Mouse (Mus musculus): ENCODE measurements around the gene Dleu7.

Gene Dleu7

DNA sequence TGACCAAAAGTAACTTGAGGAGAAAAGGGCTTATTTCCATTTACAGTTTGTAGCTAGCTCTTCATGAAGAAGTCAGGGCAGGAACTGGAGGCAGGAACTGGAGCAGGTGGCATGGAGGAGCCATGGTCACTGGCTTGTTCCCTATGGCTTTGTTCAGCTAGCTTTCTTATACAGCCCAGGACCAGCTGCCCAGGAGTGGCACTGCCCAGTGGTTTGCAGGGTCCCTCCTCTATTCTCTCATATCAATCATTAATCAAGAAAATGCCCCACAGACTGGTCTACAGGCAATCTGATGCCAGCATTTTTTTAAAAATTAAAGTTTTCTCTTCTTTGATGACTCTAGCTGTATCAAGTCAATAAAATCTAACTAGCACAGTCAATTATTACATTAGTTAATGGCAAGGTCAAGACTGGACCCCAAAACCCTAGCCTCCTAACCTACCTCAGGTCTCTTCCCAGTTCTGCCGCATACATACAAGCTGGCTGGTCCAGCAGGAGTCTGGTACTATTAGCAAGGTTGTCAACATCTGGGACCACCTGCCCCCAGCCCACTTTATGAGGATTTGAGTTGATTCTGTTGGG is 1.4 kb downstream of the Dleu7 start:
- in situ Hi-C loops (cut with MboI, MseI), result loop anchor here in 1 of 2 experiments (5.0 kb wide), 1 partner anchor 41 kb away; no protein-coding TSS in a partner anchor

DNA sequence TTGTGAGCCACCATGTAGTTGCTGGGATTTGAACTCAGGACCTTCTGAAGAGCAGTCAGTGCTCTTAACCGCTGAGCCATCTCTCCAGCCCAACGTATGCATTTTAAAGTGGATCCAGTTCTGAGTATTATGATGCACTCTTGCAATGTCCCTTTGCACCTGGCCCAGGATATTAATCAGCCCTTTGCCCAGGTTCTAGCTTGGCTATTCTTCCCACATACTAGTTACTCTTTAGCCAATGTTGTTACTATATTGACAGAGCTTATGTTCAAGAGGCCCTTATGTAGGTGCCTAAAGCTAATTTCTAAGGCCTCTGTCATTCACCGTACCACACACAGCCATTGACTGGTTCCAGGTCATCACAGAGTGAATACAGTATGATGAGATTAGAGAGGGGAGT is 4.1 kb downstream of the Dleu7 start:
- in situ Hi-C loops (cut with MboI, MseI), result no loop called here

DNA sequence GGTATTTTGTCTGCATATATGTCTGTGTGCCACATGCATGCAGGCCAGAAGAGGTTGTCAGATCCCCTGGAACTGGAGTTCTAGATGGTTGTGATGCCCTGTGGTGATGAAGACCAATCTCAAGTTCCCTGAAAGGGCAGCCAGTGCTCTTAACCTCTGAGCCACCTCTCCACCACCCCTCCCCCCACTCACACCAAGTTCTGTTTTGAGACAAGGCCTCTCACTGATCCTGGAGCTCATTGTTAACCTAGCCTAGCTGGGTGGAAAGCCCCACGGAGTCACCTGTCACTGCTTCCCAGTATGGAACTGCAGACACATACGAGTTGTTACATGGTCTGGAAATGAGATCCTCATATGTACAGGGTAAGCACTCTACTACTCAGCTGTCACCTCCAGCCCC is 9.9 kb downstream of the Dleu7 start:
- in situ Hi-C loops (cut with MboI, MseI), result no loop called here

DNA sequence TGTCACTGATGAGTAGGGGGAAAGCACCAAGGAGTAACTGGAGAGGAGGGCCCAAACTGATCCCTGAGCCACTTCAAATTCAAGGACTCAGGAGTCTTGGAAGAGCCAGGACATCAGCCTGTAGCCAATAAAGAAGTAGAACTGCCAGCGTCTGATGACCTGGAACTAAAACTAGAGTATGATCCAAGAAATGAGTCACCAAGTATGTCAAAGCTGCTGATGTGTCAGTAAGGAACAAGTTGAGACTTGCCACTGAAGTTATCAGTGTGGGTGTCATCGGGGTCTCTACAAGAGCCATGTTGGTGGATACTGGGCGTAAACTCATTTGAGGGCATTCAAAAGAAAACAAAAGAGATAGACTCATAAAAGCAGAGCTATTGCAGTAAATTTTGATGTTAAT is 19.2 kb downstream of the Dleu7 start:
- in situ Hi-C loops (cut with MboI, MseI), result no loop called here

DNA sequence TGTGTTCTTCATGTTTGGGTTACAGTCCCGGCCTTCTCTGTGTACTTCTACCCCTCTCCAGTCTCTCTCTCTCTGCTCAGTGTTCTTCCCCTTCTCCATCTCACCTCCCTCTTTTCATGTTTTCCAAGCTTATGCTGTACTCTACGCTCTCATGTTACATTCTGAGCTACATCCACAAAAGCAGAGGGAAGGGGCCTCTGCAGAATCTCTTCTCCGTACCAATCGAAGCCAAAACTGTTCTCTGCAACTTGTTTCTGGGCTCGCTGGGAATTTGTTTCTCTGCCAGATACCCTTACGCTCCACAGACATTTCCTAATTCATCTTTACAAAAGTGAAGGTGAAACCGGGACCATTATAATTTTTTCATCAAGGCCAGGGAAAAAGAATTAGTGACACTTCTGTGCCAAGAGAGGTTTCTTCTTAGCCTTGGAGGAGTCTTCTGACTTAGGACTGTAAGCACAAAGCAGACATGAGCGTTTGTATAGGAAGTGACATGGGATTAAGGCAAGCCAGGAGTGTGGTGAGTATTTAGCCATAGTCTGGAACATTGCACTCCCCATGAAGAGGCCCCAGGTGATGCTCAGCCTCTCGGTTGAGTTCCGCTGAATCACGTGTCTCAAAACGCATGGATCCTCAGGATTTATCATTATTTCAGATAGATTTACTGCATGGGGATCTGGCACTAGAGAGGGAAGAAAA is 22.0 kb downstream of the Dleu7 start:
- in situ Hi-C loops (cut with MboI, MseI), result no loop called here

DNA sequence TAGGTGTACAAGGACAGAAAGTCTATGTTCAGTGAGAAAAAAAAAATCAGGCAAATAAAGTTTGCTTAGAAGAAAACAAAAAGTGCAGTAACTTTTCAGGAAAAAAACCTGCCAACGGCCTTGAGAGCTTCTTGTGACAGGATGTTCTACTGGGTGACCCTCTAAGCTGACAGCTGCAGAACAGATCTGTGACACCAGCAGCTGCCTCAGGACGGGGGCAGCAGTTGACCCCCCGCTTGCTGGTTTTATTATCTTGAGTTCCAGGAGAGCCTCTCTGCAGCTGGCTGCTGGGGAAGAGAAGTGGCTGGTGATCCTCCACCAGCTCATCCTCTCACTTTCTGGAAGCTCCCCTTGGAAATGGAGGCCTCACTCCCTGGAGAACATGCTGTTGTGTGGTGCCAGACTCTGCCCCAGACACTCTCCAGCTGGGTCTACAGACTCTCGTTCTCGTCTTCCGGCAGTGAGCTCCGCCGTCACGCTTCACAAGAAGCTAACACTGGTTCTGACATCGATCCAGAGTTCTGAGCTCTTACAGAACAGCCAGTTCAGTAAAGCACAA is 33.8 kb downstream of the Dleu7 start:
- in situ Hi-C loops (cut with MboI, MseI), result loop anchor here in 1 of 2 experiments (5.0 kb wide), 1 partner anchor 198 kb away; the partner anchor contains the start of gene Gucy1b2

DNA sequence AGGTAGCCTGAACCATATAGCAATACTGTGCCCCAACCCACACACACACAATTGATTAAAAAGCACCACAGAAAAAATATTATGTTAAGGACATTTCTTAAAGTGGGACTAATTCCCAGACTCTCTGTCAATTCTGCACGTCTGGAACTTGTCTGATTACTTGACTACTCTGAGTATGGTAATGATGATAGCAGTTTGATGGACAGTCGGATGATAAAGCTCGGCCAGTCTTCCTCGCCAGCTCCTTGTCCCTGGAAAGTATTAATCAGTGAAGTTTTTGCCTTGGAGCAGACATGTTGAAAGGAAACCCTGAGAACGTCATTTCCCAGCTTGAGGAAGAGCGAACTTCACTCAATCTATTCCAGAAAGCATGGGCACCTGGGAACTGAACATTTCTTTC is 34.7 kb downstream of the Dleu7 start:
- in situ Hi-C loops (cut with MboI, MseI), result loop anchor here in 1 of 2 experiments (5.0 kb wide), 1 partner anchor 199 kb away; the partner anchor contains the start of gene Gucy1b2

DNA sequence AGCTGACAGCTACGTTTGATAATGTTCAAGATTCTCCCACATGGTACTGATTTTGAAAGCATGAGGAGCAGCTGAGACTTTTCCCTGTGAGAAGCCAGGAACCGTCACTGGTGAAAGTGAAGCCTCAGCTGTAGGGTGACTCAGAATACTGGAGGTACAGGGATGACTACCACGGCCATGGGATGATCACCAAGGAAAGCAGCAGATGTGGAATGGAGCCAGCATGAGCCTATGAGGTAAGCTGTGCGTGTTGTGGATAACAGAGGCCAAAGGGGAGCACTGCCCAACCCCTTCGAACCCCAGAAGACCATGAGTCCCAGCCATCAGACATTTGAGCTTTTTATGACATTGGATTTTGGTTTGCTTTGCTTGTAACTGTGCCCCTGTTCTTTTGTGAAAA is 36.8 kb downstream of the Dleu7 start:
- in situ Hi-C loops (cut with MboI, MseI), result loop anchor here in 1 of 2 experiments (5.0 kb wide), 1 partner anchor 201 kb away; the partner anchor contains the start of gene Gucy1b2

DNA sequence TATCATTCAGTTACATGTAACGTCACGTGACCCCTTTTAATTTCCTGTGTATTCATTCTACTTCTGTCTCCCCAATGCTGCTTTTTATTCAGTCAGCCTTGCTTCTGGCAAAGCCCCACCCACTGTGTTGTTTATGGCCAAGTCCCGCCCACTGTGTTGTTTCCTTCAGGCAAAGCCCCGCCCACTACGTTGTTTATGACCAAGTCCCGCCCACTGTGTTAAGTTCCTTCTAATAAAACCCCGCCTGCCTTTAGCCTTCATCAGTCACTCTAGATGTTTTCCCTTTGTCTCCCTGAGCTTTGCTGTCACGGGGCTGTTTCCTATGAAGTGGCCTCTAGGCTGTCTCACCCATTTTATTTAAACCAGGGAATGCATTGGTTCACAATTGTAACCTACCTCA is 38.5 kb downstream of the Dleu7 start:
- in situ Hi-C loops (cut with MboI, MseI), result no loop called here

DNA sequence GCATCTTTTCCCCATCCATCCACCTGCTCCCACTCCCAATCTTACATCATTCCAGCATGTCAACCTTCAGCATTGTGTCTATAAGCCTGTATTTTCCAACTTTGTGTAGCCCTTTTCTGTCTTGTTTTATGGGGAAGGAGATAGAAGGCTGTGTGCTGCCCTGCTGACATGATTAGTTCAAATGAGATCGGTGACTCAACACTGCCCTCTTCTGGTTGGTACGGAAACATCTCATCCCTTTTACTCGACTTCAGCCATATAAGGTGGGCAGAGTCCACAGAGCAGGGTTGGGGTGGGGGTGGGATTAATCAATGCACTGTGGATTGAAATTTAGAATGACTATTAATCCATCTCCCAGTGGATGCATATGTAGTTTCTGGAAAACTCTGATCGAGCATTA is 40.8 kb downstream of the Dleu7 start:
- in situ Hi-C loops (cut with MboI, MseI), result no loop called here

DNA sequence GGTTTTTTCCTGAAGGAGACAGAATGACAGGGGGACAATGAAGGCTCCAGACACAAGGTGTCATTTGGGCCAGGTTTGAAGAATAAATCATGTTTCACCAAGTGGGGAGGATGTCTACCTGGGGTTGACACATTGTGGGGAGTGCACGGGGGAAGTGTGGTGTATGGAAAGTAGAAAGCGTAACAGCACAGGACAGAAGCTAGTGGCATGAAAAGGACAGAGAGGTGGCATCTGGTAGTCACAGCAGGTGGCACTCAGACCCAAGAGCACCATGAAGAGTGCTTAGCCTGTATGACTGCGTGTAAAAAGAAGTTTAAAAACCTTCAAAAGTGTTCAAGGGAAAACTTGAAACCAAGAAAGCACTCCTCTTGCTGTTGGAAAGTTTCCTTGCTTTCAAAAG is 42.8 kb downstream of the Dleu7 start:
- in situ Hi-C loops (cut with MboI, MseI), result no loop called here

DNA sequence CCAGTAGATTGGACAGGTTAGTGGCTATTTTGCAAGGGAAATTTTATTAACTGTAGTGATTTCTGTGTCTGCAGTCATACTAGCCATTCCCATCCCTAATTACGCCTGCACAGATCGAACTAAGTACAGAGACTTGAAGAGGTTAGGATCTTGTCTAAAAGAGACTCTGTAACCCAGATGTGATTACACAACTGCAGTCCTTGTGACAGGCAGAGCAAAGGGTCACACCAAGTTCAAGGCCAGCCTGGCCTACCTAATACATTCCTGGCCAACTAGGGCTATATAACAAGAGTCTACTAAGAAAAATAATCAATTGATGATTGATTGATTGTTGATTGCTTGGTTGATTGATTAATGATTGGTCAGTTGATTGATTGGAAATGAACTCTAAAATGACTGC is 43.6 kb downstream of the Dleu7 start:
- in situ Hi-C loops (cut with MboI, MseI), result loop anchor here in 1 of 2 experiments (5.0 to 10.0 kb wide), 3 partner anchors 198 to 454 kb away; no protein-coding TSS in a partner anchor

DNA sequence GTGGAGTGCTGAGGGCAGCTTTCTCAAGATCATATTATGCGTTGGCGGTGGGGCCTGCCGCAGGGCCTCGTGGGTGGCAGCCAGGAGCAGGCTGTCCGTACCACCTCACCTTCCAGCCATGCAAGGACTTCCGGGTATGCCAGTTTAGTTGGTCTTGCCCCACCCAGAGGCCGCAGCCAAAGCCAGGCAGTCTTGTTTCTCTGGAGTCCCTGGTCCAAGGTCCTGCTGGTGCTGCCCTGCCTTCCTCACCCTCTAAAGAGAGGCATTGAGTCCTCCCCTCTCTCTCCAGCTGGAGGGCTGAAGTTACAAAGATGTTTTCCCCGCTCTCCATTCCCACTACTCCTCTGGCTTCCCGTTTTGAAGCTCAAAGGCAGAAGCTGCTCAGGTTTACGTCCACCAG is 44.1 kb downstream of the Dleu7 start:
- in situ Hi-C loops (cut with MboI, MseI), result loop anchor here in 1 of 2 experiments (5.0 to 10.0 kb wide), 3 partner anchors 199 to 454 kb away; no protein-coding TSS in a partner anchor

DNA sequence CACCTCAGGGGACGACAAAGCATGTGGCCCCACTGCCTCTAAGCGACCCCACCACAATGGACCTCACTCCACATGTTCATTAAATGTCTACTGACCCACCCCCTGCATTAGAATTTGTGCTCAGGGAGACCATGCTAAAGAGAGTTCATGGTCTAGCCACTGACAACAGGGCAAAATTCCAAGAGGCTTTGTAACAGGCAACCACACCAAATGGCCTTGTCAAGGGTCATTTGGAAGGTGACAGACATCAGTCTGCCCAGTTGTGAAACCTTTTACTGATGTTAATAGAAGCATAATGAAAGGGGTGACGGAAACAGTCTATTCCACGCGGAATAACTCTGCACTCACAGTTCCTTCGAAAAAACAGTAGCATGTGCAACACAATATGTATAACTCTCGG is 44.5 kb downstream of the Dleu7 start:
- in situ Hi-C loops (cut with MboI, MseI), result loop anchor here in 1 of 2 experiments (5.0 to 10.0 kb wide), 3 partner anchors 199 to 454 kb away; no protein-coding TSS in a partner anchor

DNA sequence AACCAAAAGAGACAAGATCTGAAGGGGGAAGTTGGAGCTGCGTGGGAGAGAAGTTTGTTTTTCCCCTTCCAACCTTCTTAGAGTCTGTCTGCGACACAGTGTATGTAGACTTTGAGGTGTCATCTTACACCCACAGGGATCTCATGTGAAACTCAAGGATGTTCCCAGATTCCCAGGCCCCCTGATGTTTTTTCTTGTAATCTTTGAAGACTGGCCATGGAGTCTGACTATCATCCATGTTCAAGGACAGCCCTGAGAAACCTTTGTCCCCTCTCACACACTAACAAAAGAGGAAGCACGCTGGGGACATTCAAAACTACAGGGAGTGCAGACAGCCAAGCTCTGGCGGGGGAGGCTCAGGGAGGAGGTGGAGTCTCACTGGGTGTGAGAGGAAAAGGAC is 47.3 kb downstream of the Dleu7 start:
- in situ Hi-C loops (cut with MboI, MseI), result loop anchor here in 1 of 2 experiments (5.0 to 10.0 kb wide), 3 partner anchors 202 to 451 kb away; no protein-coding TSS in a partner anchor

DNA sequence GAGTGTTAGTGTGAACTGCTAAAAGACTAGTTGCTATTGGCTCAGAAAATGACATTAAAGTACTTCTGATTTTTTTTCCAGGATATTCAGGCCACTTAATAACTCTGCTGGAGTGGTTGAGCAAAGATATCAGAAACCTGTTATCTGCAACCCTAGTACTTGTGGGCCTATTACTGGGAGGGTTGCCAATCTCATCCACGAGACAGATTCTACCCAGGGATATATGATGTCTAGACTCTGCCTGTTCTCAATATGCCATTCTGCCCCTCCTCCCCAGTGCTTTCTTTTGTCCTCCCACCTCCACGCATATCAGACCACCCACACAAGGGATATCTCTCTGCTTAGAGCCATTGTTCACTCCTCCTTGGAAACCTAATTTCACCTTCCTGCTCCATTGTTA is 49.3 kb downstream of the Dleu7 start:
- in situ Hi-C loops (cut with MboI, MseI), result loop anchor here (5.0 to 10.0 kb wide), 4 partner anchors 101 to 671 kb away; no protein-coding TSS in a partner anchor

DNA sequence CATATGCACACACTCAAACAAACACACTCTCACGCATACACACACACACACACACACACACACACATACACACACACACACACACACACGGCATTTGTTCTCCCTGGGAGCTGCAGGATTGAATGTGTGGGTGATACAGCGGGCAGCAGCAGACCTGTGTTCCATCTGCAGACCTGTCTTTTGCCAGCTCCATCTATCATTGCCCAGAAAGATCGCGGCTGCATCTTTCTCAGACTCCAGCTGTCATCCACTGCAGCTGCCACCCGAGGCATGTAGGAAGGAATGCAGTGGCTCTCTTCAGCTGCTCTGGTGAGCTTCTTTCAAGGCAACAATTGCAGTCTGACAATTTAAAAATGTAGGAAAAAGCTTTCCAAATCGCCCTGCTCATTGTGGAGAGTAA is 56.9 kb downstream of the Dleu7 start:
- in situ Hi-C loops (cut with MboI, MseI), result loop anchor here in 1 of 2 experiments (10.0 kb wide), 1 partner anchor 511 kb away; no protein-coding TSS in a partner anchor

DNA sequence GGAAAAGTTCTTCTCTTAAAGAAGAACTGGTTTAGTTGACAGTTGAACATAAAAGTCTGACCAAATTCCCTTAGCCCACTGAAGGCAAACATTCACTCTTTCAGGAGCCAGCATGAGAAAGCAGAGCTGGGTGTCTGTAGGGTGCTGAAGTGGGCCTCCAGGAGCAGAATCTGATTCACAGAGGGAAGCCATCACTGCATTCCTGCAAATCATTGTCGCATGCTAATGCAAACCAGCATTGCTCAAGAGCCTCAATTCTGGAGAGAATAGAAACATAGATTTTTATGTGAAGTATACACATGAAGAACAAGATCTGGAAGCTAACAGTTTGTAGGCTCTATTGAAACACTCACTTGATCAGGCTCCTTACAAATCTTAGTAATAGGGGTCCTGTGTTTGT is 57.6 kb downstream of the Dleu7 start:
- in situ Hi-C loops (cut with MboI, MseI), result loop anchor here in 1 of 2 experiments (10.0 kb wide), 1 partner anchor 510 kb away; no protein-coding TSS in a partner anchor

DNA sequence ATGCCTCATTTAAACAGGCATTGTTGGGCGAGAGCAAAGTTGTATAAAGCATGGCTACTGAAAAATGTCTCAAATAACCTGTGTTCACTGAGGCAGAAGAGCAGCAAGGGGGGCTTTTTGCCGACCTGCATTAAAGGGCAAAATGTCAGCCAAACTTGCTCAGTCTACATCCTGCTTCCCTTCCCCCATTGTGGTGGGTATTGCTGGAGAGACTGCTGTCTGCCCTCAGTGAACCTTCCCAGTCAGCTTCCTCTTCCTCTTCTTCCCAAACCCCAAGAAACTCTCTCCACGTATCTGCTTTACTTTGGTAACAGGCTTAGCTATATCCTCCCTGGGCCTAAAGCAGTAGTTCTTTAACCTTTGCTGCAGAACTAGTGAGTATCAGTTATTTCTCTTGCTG is 61.9 kb downstream of the Dleu7 start:
- in situ Hi-C loops (cut with MboI, MseI), result loop anchor here in 1 of 2 experiments (10.0 kb wide), 1 partner anchor 506 kb away; no protein-coding TSS in a partner anchor

DNA sequence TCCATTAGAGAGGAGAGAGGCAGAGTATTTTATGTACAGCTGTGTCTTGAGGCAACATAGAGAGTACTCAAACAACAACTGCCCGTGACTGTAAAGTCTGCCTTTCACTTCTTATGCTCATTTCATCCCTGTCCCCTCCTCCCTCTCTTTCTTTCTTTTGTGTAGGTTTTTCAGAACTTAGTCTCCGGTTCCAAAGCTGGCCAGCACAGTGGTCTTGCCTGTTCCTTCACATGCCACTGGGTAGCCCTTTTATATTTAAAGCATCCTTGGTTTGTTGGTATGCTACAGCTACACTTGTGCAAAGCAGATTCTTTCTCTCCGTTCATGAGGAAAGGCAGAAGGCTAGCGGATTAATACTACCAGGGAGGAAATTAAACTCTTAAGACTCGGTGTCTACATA is 65.7 kb downstream of the Dleu7 start:
- in situ Hi-C loops (cut with MboI, MseI), result no loop called here

DNA sequence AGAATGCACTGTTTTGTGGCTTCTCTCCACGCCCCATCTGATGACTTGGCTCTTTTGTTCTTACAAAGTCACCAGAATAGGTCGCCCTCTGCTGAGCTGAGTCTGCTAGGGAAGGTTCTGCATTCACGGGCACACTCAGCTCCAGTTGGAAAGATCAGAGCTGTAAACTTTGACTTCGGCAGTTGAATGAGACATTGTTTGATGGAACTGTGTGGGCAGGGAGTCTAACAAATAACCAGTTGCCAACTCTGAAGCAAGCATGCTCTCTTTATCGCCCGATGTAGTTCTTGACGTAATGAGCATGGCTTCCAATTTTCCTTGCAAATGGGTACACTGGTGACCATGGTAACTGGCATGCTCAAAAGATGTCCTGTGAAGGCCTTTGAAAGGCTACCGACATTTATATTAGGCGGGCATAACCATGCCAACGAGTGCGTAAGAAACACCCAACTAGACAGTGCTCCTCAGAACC is 66.2 kb downstream of the Dleu7 start:
- in situ Hi-C loops (cut with MboI, MseI), result no loop called here
